Mouse (Mus musculus): ENCODE measurements at regions not wholly inside any gene's neighbourhood (a gene's known extent, or its start where the extent isn't known, plus 50 kb on each side); places are given as distances from the start of the nearest gene placed in this dataset.

DNA sequence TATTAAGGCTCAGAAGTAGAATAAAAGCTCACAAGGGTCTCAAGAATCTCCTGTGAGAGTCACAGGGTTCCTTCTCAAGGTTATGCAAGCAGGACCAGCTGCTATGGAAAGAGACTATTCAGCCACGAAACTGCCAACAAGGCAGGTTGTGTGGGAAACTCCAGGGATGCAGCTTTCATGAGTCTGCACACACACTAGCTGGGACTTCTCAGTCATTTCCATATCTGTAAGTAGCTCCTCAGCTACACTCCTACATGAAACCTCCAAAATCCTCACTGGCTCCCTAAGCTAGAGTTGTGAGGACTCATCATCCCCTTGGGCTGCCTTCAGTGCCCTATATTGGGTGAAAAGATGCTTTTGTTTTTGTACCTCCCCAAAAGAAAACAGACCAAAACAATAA lies 291.6 kb downstream of the Ptbp2 start:
- H3K36me3 ChIP-seq (replicated peaks in 1 of 2; ENCODE audit: control insufficient read depth in 1 of 2, insufficient read depth in 1 of 2, low read length in 1 of 2) = no peaks in the 10 kb centered on the region
- H3K4me2 ChIP-seq (ENCODE audit: insufficient read depth, low read depth, poor library complexity, severe bottlenecking) = no peak overlapping the region
- dilution Hi-C loops (cut with MboI; ENCODE audit: extremely low pct_ligation_motif_present, extremely low pct_unique_long_range_greater_than_20kb, low sequenced_read_pairs) (no loop called here), in situ Hi-C loops (cut with MboI; ENCODE audit: low pct_ligation_motif_present, low pct_unique_long_range_greater_than_20kb, low sequenced_read_pairs) (no loop called here)
- no peak for DNase-seq (ENCODE audit: extremely low read depth)
- no peak overlapping the region for H3K4me3 ChIP-seq (replicated peaks in 1 of 3; ENCODE audit: low read depth in 2 of 3, low read length in 2 of 3, poor library complexity in 1 of 3)
- no peaks in the 10 kb centered on the region for H3K79me2 ChIP-seq (replicated peaks; ENCODE audit: control insufficient read depth, extremely low read depth, insufficient read depth, poor library complexity, severe bottlenecking)
- H3K27me3 ChIP-seq (replicated peaks) = no peaks in the 10 kb centered on the region
- peaks cover 49% of the 10 kb centered on the region for H3K9me3 ChIP-seq (replicated peaks; ENCODE audit: low read length)
- H3K4me1 ChIP-seq (ENCODE audit: control insufficient read depth in 1 of 2, insufficient read depth in 2 of 2) = no peaks in the 10 kb centered on the region
- H3K9ac ChIP-seq (ENCODE audit: insufficient read depth, low read depth) = no peak overlapping the region
- TF ChIP-seq MYC (IDR thresholded peaks at IDR 0.05; ENCODE audit: low read depth, low read length) = no peak
- TF ChIP-seq ZMIZ1 (IDR thresholded peaks at IDR 0.05; ENCODE audit: low read depth, low read length) = no peak
- no peak for TF ChIP-seq ZC3H11A (IDR thresholded peaks at IDR 0.05; ENCODE audit: low read depth, low read length)
- TF ChIP-seq NRF1 (IDR thresholded peaks at IDR 0.05; ENCODE audit: low read depth, low read length) = no peak
- TF ChIP-seq NELFE (IDR thresholded peaks at IDR 0.05; ENCODE audit: low read depth, low read length) = no peak
- no peak for TF ChIP-seq CHD1 (IDR thresholded peaks at IDR 0.05; ENCODE audit: low read depth, low read length)
- no peak for TF ChIP-seq MAX (IDR thresholded peaks at IDR 0.05; ENCODE audit: low read length)
- no peak for TF ChIP-seq MEF2A (IDR thresholded peaks at IDR 0.05; ENCODE audit: borderline replicate concordance, low read depth, low read length)
- TF ChIP-seq POLR2AphosphoS2 (IDR thresholded peaks at IDR 0.05; ENCODE audit: low read depth, low read length) = no peak
- no peak for TF ChIP-seq BHLHE40 (IDR thresholded peaks at IDR 0.05; ENCODE audit: low read depth, low read length)
- TF ChIP-seq UBTF (IDR thresholded peaks at IDR 0.05; ENCODE audit: low read depth, low read length) = no peak
- TF ChIP-seq SMC3 (IDR thresholded peaks at IDR 0.05; ENCODE audit: low read depth, low read length) = no peak
- no peak for TF ChIP-seq TCF12 (IDR thresholded peaks at IDR 0.05; ENCODE audit: low read depth, low read length)
- TF ChIP-seq PAX5 (IDR thresholded peaks at IDR 0.05; ENCODE audit: low read length) = no peak
- H3K27ac ChIP-seq (ENCODE audit: insufficient read depth, low read depth) = no peak overlapping the region

DNA sequence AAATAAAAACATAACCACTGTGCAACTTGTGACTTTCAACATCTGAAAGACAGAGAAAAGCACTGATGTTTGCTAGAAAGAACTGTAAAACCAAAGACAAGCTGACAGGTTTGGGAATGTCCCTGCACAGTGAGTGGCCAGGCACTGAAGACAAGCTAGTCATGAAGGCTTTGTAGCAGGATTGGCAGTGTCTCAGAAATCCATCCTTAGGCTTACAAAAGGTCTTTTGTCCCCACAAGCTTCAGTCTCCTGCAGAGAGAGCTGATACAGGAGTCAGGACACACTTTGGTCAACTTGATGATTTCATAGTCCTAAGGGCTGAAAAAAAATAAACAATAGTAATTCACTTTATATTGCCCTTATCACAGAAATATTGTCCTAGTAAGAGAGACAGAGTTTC lies 294.9 kb downstream of the Ptbp2 start:
- in situ Hi-C loops (cut with MboI; ENCODE audit: low pct_ligation_motif_present, low pct_unique_long_range_greater_than_20kb, low sequenced_read_pairs) = no loop called here
- DNase-seq (ENCODE audit: extremely low read depth) = no peak
- no peak for TF ChIP-seq JUND (conservative IDR thresholded peaks at IDR 0.05; ENCODE audit: low read depth, low read length)
- TF ChIP-seq BHLHE40 (IDR thresholded peaks at IDR 0.05; ENCODE audit: low read depth, low read length) = no peak
- no peak for TF ChIP-seq TBP (conservative IDR thresholded peaks at IDR 0.05; ENCODE audit: low read depth, low read length)
- Histone ChIP-seq H3K4me1 (ENCODE audit: control insufficient read depth in 1 of 2, insufficient read depth in 2 of 2) (no peaks in the 10 kb centered on the region), H3K4me3 (replicated peaks in 1 of 3; ENCODE audit: low read depth in 2 of 3, low read length in 2 of 3, poor library complexity in 1 of 3) (no peak overlapping the region), H3K36me3 (replicated peaks in 1 of 2; ENCODE audit: control insufficient read depth in 1 of 2, insufficient read depth in 1 of 2, low read length in 1 of 2) (no peaks in the 10 kb centered on the region), H3K4me2 (ENCODE audit: insufficient read depth, low read depth, poor library complexity, severe bottlenecking) (no peak overlapping the region), H3K9ac (ENCODE audit: insufficient read depth, low read depth) (no peak overlapping the region), H3K9me3 (replicated peaks; ENCODE audit: low read length) (peaks cover 34% of the 10 kb centered on the region), H3K27me3 (replicated peaks) (no peaks in the 10 kb centered on the region), H3K27ac (ENCODE audit: insufficient read depth, low read depth) (no peak overlapping the region), H3K79me2 (replicated peaks; ENCODE audit: control insufficient read depth, extremely low read depth, insufficient read depth, poor library complexity, severe bottlenecking) (no peaks in the 10 kb centered on the region)
- dilution Hi-C loops (cut with MboI; ENCODE audit: extremely low pct_ligation_motif_present, extremely low pct_unique_long_range_greater_than_20kb, low sequenced_read_pairs) = no loop called here
